Mouse (Mus musculus) stomach, embryonic 15.5 days (tissue): Measurements from ENCODE around the gene Gm17654. TPM values are rescaled to one million over a fixed set of nuclear protein-coding genes. Genes with fewer than 3 reads are reported as not detected.
"Not testable (repeated sequence)": the region's sequence is repeated elsewhere in the genome, so short reads cannot be mapped to it uniquely, and the experiment has no call there.

Experiments
- ATAC-seq: fragments of 200-750 bp; cut with Nextera tagmentation; 2 replicates; pipeline ENCODE4 v1.8.0; 2017; ENCODE audit warnings: low read depth, moderate number of reproducible peaks, moderate TSS enrichment; ENCODE audit not compliant: insufficient read depth, low FRiP score
- H3K27ac ChIP-seq: fragments of 300-500 bp; sonication (generic); 2 replicates; pipeline ENCODE4 v1.5.1; 2015; ENCODE audit warnings: mild to moderate bottlenecking, inconsistent platforms
- H3K27me3 ChIP-seq: fragments of 300-500 bp; sonication (generic); replicated peaks from 2 replicates; pipeline ENCODE4 v1.6.1; 2015; ENCODE audit warnings: inconsistent platforms
- H3K36me3 ChIP-seq: fragments of 300-500 bp; sonication (generic); 2 replicates; pipeline ENCODE4 v1.6.1; 2015; ENCODE audit warnings: inconsistent platforms
- H3K4me1 ChIP-seq: fragments of 300-500 bp; sonication (generic); 2 replicates; pipeline ENCODE4 v1.6.1; 2015; ENCODE audit warnings: inconsistent platforms
- H3K4me2 ChIP-seq: fragments of 300-500 bp; sonication (generic); 2 replicates; pipeline ENCODE4 v1.6.1; 2015; ENCODE audit warnings: mild to moderate bottlenecking, inconsistent platforms
- H3K4me3 ChIP-seq: fragments of 300-500 bp; sonication (generic); replicated peaks from 2 replicates; pipeline ENCODE4 v1.5.1; 2015; ENCODE audit warnings: inconsistent platforms
- H3K9ac ChIP-seq: fragments of 300-500 bp; sonication (generic); 2 replicates; pipeline ENCODE4 v1.6.1; 2015; ENCODE audit warnings: inconsistent platforms
- H3K9me3 ChIP-seq: fragments of 300-500 bp; sonication (generic); 2 replicates; pipeline ENCODE4 v1.6.1; 2016; ENCODE audit warnings: inconsistent platforms
- whole genome bisulfite sequencing: fragments of 180-500 bp; shearing (Covaris S2); methylation state at CpG from one replicate; pipeline ENCODE4 v1.1.7; 2015; 5-methylcytosine and 5-hydroxymethylcytosine counted together
- polyA plus RNA-seq: library from polyadenylated mRNA; unstranded; fragments of >200 nt; fragmentation: Nextera tagmentation; extraction: Ambion mirVana; gene quantifications from 2 replicates; pipeline ENCODE4 v1.2.1, GENCODE M21; 2015

Gm17654 gene
- polyA plus RNA-seq: not detected in 2 replicates

GRCm38 (mm10) chr14:43579046-43579445 is at the start of gene Gm17654:
Gene Gm17654, minus strand, starts transcription at chr14:43579146.
- H3K4me3 ChIP-seq, H3K9me3 ChIP-seq, H3K27ac ChIP-seq, ATAC-seq, H3K4me2 ChIP-seq, H3K4me1 ChIP-seq, H3K27me3 ChIP-seq, H3K9ac ChIP-seq, H3K36me3 ChIP-seq: not testable (repeated sequence)
- 81% methylated on average over 1 of the region's 2 CpGs for WGBS

GRCm38 (mm10) chr14:43607913-43608312 is 29.0 kb upstream of the Gm17654 start, which contains the start of gene Gm10375:
Gene Gm10375, minus strand, starts transcription at chr14:43608013.
- H3K4me2 ChIP-seq, H3K4me1 ChIP-seq, H3K4me3 ChIP-seq, H3K36me3 ChIP-seq, H3K27ac ChIP-seq, ATAC-seq, H3K9ac ChIP-seq, H3K27me3 ChIP-seq, H3K9me3 ChIP-seq: not testable (repeated sequence)

- H3K27ac ChIP-seq, H3K4me1 ChIP-seq, ATAC-seq, H3K9ac ChIP-seq, H3K4me2 ChIP-seq, H3K27me3 ChIP-seq, H3K9me3 ChIP-seq, H3K36me3 ChIP-seq, H3K4me3 ChIP-seq: not testable (repeated sequence)
- WGBS: 93% methylated on average over 4 of the region's 4 CpGs
Measured at GRCm38 (mm10) chr14:43577969-43578368, 977 bp downstream of the Gm17654 start.

GRCm38 (mm10) chr14:43552271-43552670 is 26.7 kb downstream of the Gm17654 start:
- WGBS: 81% methylated on average over 2 of the region's 2 CpGs
- not testable (repeated sequence) for H3K9me3 ChIP-seq, H3K4me2 ChIP-seq, H3K9ac ChIP-seq, H3K27me3 ChIP-seq, ATAC-seq, H3K27ac ChIP-seq, H3K36me3 ChIP-seq, H3K4me3 ChIP-seq, H3K4me1 ChIP-seq

- H3K4me2 ChIP-seq, H3K9ac ChIP-seq, H3K4me3 ChIP-seq, H3K9me3 ChIP-seq, H3K27me3 ChIP-seq, H3K36me3 ChIP-seq, ATAC-seq, H3K4me1 ChIP-seq, H3K27ac ChIP-seq: not testable (repeated sequence)
Measured at GRCm38 (mm10) chr14:43546281-43546680, 32.7 kb downstream of the Gm17654 start.

- not testable (repeated sequence) for H3K36me3 ChIP-seq, H3K4me3 ChIP-seq, H3K27me3 ChIP-seq, H3K27ac ChIP-seq, ATAC-seq, H3K4me2 ChIP-seq, H3K4me1 ChIP-seq, H3K9ac ChIP-seq, H3K9me3 ChIP-seq
- 77% methylated on average over 2 of the region's 2 CpGs for whole genome bisulfite sequencing
Measured at GRCm38 (mm10) chr14:43543276-43543675, 35.7 kb downstream of the Gm17654 start, which contains the start of gene Gm5799. Gene Gm5799, plus strand, starts transcription at chr14:43543576.

- not testable (repeated sequence) for H3K9me3 ChIP-seq, ATAC-seq, H3K27me3 ChIP-seq, H3K4me3 ChIP-seq, H3K9ac ChIP-seq, H3K36me3 ChIP-seq, H3K4me2 ChIP-seq, H3K27ac ChIP-seq, H3K4me1 ChIP-seq
- WGBS: 67% methylated on average over 2 of the region's 2 CpGs
Measured at GRCm38 (mm10) chr14:43538144-43538543, 40.8 kb downstream of the Gm17654 start.

- WGBS: 59% methylated on average over 5 of the region's 6 CpGs
- not testable (repeated sequence) for H3K4me3 ChIP-seq, H3K27ac ChIP-seq, H3K36me3 ChIP-seq, H3K27me3 ChIP-seq, H3K4me2 ChIP-seq, H3K9ac ChIP-seq, H3K9me3 ChIP-seq, H3K4me1 ChIP-seq, ATAC-seq
Measured at GRCm38 (mm10) chr14:43532387-43532786, 46.6 kb downstream of the Gm17654 start.

GRCm38 (mm10) chr14:43532011-43532383 is 46.9 kb downstream of the Gm17654 start:
- WGBS: no CpG with 5 or more reads among the region's 6 CpGs
- ATAC-seq, H3K27me3 ChIP-seq, H3K9me3 ChIP-seq, H3K9ac ChIP-seq, H3K4me2 ChIP-seq, H3K4me1 ChIP-seq, H3K36me3 ChIP-seq, H3K27ac ChIP-seq, H3K4me3 ChIP-seq: not testable (repeated sequence)

- not testable (repeated sequence) for H3K36me3 ChIP-seq, H3K4me1 ChIP-seq, H3K4me3 ChIP-seq, H3K9ac ChIP-seq, H3K4me2 ChIP-seq, H3K27me3 ChIP-seq, H3K27ac ChIP-seq, ATAC-seq, H3K9me3 ChIP-seq
- WGBS: 43% methylated on average over 10 of the region's 15 CpGs
Measured at GRCm38 (mm10) chr14:43531052-43532010, 47.6 kb downstream of the Gm17654 start.
